Mouse (Mus musculus) spleen, adult 2 months (tissue): ENCODE data around the gene Arhgap45. TPM values are rescaled to one million over a fixed set of nuclear protein-coding genes. Genes with fewer than 3 reads are reported as not detected.

Source experiments
- DNase-seq, 2 experiments: peaks; one replicate each; pipeline versions ENCODE4 v3.0.0 to v3.0.0-alpha.2; 2012 to 2021; ENCODE audit warnings: low spot score in 2 of 2, low read depth in 1 of 2
- H3K27ac ChIP-seq: fragments of 200-500 bp; 2 replicates; pipeline ENCODE4 v1.5.1; 2012; ENCODE audit warnings: low read length, inconsistent platforms; ENCODE audit not compliant: insufficient read depth
- H3K27me3 ChIP-seq: fragments of 200-500 bp; 2 replicates; pipeline ENCODE4 v1.6.1; 2012; ENCODE audit warnings: mild to moderate bottlenecking, moderate library complexity, low read length, inconsistent platforms; ENCODE audit not compliant: control insufficient read depth, insufficient read depth
- H3K36me3 ChIP-seq: fragments of 200-500 bp; 2 replicates; pipeline ENCODE4 v1.6.1; 2012; ENCODE audit warnings: mild to moderate bottlenecking, low read length, inconsistent platforms; ENCODE audit not compliant: control insufficient read depth, insufficient read depth
- H3K4me1 ChIP-seq: fragments of 200-500 bp; 2 replicates; pipeline ENCODE4 v1.6.1; 2011; ENCODE audit warnings: inconsistent platforms; ENCODE audit not compliant: control insufficient read depth, insufficient read depth, insufficient read length
- H3K4me3 ChIP-seq: fragments of 200-500 bp; 2 replicates; pipeline ENCODE4 v1.5.1; 2011; ENCODE audit warnings: mild to moderate bottlenecking, inconsistent platforms; ENCODE audit not compliant: insufficient read depth, insufficient read length; ENCODE audit errors: extremely low read depth
- CTCF ChIP-seq: fragments of 200-500 bp; IDR thresholded peaks from 2 replicates; pipeline ENCODE4 v1.5.1; 2011; ENCODE audit warnings: mild to moderate bottlenecking, inconsistent platforms; ENCODE audit not compliant: insufficient read depth, insufficient read length, insufficient replicate concordance; ENCODE audit errors: extremely low read depth
- POLR2A ChIP-seq: fragments of 200-500 bp; IDR thresholded peaks from 2 replicates; pipeline ENCODE4 v1.6.1; 2011; ENCODE audit warnings: low read depth, low read length, inconsistent platforms
- WGBS: fragments of 180-500 bp; shearing (Covaris S2); methylation state at CpG from one replicate; pipeline ENCODE4 v1.1.7; 2018; 5-methylcytosine and 5-hydroxymethylcytosine counted together
- polyA plus RNA-seq: library from polyadenylated mRNA; depleted of rRNA; stranded (reverse); fragments of >200 nt; gene quantifications from 2 replicates; pipeline ENCODE4 v1.2.3, GENCODE M21; 2012

Gene Arhgap45
- polyA plus RNA-seq, 1 experiment, result 492 TPM

- DNase-seq, result no peak
- no peaks in the 10 kb centered on the region for H3K27me3 ChIP-seq
- peak overlapping the region; percentile 92 for H3K27ac ChIP-seq
- H3K4me3 ChIP-seq, result peak overlapping the region; percentile 15; the same call in 1 of the 2 replicates
- H3K4me1 ChIP-seq, result peaks cover 44% of the 10 kb centered on the region; the same call in 1 of the 2 replicates
- 83% methylated on average over 11 of the region's 11 CpGs for WGBS
- H3K36me3 ChIP-seq, result peaks cover 52% of the 10 kb centered on the region
- TF ChIP-seq POLR2A (no peak), CTCF (no peak)
Measured at GRCm38 (mm10) chr10:80020191-80020590, 3.7 kb downstream of the Arhgap45 start.

- peaks cover 46% of the 10 kb centered on the region; the same call in 1 of the 2 replicates for H3K4me1 ChIP-seq
- H3K4me3 ChIP-seq, result no peak overlapping the region
- TF ChIP-seq POLR2A (no peak), CTCF (no peak)
- no peaks in the 10 kb centered on the region for H3K27me3 ChIP-seq
- H3K27ac ChIP-seq, result peak overlapping the region; percentile 92
- no peak for DNase-seq
- 85% methylated on average over 18 of the region's 18 CpGs for WGBS
- peaks cover 57% of the 10 kb centered on the region for H3K36me3 ChIP-seq
Measured at GRCm38 (mm10) chr10:80020603-80021319, 4.3 kb downstream of the Arhgap45 start.

- TF ChIP-seq POLR2A, result no peak
- no peak for TF ChIP-seq CTCF
- Histone ChIP-seq H3K36me3 (peaks cover 62% of the 10 kb centered on the region), H3K27ac (peak overlapping the region; percentile 92), H3K4me1 (peaks cover 46% of the 10 kb centered on the region; the same call in 1 of the 2 replicates), H3K27me3 (no peaks in the 10 kb centered on the region), H3K4me3 (no peak overlapping the region)
- no peak for DNase-seq
- 83% methylated on average over 13 of the region's 13 CpGs for WGBS
Measured at GRCm38 (mm10) chr10:80021320-80021641, 4.8 kb downstream of the Arhgap45 start.

- H3K27ac ChIP-seq, result peak overlapping the region; percentile 79
- TF ChIP-seq POLR2A (no peak), CTCF (no peak)
- H3K4me1 ChIP-seq, result peaks cover 50% of the 10 kb centered on the region; the same call in 1 of the 2 replicates
- no peak overlapping the region for H3K4me3 ChIP-seq
- peaks cover 71% of the 10 kb centered on the region for H3K36me3 ChIP-seq
- DNase-seq, result no peak
- H3K27me3 ChIP-seq, result no peaks in the 10 kb centered on the region
- WGBS, result 25% methylated on average over 12 of the region's 12 CpGs
Measured at GRCm38 (mm10) chr10:80022164-80022563, 5.7 kb downstream of the Arhgap45 start.

GRCm38 (mm10) chr10:80022806-80023205 lies 6.4 kb downstream of the Arhgap45 start:
- no peak for DNase-seq
- WGBS, result 84% methylated on average over 8 of the region's 8 CpGs
- peak overlapping the region; percentile 79 for H3K27ac ChIP-seq
- H3K36me3 ChIP-seq, result peaks cover 74% of the 10 kb centered on the region
- H3K4me1 ChIP-seq, result peaks cover 50% of the 10 kb centered on the region; the same call in 1 of the 2 replicates
- no peaks in the 10 kb centered on the region for H3K27me3 ChIP-seq
- no peak for TF ChIP-seq POLR2A
- no peak for TF ChIP-seq CTCF
- no peak overlapping the region for H3K4me3 ChIP-seq

GRCm38 (mm10) chr10:80023758-80024157 lies 7.3 kb downstream of the Arhgap45 start:
- Histone ChIP-seq H3K27ac (peak overlapping the region; percentile 94), H3K27me3 (no peaks in the 10 kb centered on the region), H3K4me3 (no peak overlapping the region), H3K36me3 (peaks cover 81% of the 10 kb centered on the region), H3K4me1 (peaks cover 52% of the 10 kb centered on the region; the same call in 1 of the 2 replicates)
- no peak for DNase-seq
- WGBS, result 52% methylated on average over 5 of the region's 5 CpGs
- TF ChIP-seq POLR2A, result no peak
- no peak for TF ChIP-seq CTCF
